Mouse (Mus musculus) cerebellum, adult 2 months (tissue): ENCODE results near the gene Fblim1.

Experiments
- CTCF ChIP-seq: fragments of 200-500 bp; IDR thresholded peaks from 2 replicates; pipeline ENCODE4 v1.5.1; 2011; ENCODE audit warnings: low read depth, mild to moderate bottlenecking, control low read depth, low read length, moderate library complexity, borderline replicate concordance; ENCODE audit not compliant: insufficient read depth
- POLR2A ChIP-seq: fragments of 200-500 bp; IDR thresholded peaks from 2 replicates; pipeline ENCODE4 v1.6.1; 2011; ENCODE audit warnings: low read length, control low read depth, borderline replicate concordance; ENCODE audit not compliant: insufficient read depth

GRCm38 (mm10) chr4:141622091-141622490, 16.2 kb upstream of the Fblim1 start:
- no peak for TF ChIP-seq CTCF
- no peak for TF ChIP-seq POLR2A
